Mouse (Mus musculus): ENCODE data around the gene Sept7. TPM values are rescaled to one million over a fixed set of nuclear protein-coding genes. Genes with fewer than 3 reads are reported as not detected.
"Not testable (repeated sequence)": the region's sequence is repeated elsewhere in the genome, so short reads cannot be mapped to it uniquely, and the experiment has no call there.

Sept7 gene
- total RNA-seq, 2 experiments from 2014 or later: 320 to 329 TPM

DNA sequence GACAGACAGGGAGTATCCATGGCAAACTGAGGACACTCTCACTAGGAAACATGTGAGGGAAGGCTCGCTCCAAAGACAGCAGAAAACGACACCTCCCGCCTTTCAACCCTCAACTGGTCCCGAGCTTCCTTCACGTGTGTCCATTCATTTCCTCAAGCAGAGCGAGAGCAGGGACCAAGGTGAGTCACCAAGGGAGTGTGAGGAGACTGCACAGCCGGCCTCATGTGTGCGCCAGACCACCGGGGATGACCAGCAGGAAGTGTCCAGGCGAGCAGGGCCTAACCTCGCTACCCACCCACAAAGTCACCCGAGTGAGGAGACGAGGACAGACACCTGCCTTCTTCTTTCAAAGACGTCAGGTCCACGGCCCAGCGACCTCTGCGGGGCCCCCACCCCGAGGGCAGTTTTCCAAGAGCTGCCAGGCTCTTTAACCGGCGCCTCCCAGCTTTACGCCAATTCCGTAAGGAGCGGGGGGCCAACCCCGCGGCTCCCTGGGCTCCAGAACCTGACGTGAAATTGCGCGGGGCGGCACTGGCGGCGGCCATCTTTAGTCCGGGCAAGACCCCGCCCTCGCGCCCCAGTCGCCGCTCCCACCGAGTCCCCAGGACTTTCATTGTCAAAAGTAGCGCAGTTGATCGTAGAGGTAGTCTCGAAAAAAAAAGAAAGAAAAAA, 492 bp upstream of the Sept7 start:
- intact Hi-C loops (cut with DNase I): loop anchor here (2.0 to 10.0 kb wide), 3 partner anchors 47 to 77 kb away; no protein-coding TSS in a partner anchor
- peak; percentile 90 to 94 for DNase-seq (ENCODE audit: extremely low spot score in 1 of 2, low spot score in 2 of 2)

DNA sequence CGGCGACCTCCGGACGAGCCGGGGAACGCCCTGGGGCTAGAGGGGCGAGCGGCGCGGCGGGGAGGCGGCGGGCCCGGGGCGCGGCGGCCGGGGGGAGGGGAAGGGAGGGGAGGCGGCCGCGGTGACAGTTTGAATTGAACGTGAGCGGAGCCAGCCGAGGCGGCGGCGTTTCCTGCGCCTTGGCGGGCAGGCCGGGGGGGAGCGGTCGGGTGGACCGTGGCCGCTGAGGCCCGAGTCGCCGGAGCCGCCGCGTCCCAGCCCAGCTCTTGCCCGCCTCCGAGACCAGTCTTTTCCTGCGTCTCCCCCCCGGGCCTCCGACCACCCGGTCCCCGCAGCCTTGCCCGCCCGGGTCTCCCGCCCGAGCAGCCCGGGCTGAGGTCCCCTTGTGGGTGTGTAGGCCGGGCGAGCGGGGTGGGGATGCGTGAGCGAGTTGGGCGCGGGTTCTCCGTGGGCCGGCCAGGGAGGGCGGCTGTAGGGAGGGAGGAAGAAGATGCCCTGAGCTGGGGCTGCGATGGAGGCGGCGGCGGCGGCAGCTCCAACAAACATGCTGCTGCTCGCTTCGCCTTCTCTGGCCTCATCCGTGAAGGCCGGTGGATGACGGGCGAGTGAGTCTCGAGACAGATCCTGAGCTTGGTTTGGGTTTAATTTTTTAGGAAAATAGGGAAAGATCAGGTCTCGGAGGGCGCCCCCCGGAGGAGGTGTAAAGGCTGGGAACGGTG, 679 bp downstream of the Sept7 start:
- intact Hi-C loops (cut with DNase I): loop anchor here (2.0 to 10.0 kb wide), 3 partner anchors 48 to 78 kb away; no protein-coding TSS in a partner anchor
- DNase-seq (ENCODE audit: extremely low spot score in 1 of 2, low spot score in 2 of 2): peak; percentile 27 to 81

DNA sequence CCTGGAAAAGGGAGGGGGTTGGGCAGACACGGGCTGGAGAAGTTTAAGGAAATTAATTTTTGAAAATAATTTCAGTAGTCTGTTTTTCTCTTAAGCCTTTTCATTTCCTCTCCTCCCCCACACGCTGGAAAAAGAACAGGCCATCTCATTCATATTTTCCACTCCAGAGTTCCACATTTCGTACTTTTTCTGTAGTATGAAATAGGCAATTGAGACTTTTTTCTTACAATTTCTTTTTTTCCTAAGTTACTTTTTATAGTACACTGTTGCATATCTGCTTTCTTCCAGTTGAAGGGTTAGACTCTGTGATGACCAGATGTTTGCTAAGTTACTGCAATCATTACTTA, 1.2 kb downstream of the Sept7 start:
- no peak for DNase-seq (ENCODE audit: extremely low spot score in 1 of 2, low spot score in 2 of 2)
- intact Hi-C loops (cut with DNase I): loop anchor here (2.0 to 10.0 kb wide), 3 partner anchors 49 to 79 kb away; no protein-coding TSS in a partner anchor

DNA sequence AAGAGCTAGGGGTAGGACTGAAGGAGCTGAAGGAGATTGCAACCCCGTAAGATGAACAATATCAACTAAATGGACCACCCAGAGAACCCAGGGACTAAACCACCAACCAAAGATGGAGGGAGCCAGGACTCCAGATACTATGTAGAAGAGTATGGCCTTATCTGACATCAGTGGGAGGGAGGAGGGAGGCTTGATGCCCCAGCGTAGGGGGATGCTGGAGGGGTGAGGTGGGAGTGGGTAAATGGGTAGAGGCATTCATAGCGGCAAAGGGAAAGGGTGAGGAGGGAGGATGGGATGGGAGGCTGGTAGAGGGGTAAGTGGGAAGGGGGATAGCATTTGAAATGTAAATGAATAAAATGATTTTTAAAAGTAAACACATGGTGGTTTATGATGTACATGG, 8.2 kb downstream of the Sept7 start:
- DNase-seq (ENCODE audit: extremely low spot score in 1 of 2, low spot score in 2 of 2): no peak
- intact Hi-C loops (cut with DNase I): no loop called here

DNA sequence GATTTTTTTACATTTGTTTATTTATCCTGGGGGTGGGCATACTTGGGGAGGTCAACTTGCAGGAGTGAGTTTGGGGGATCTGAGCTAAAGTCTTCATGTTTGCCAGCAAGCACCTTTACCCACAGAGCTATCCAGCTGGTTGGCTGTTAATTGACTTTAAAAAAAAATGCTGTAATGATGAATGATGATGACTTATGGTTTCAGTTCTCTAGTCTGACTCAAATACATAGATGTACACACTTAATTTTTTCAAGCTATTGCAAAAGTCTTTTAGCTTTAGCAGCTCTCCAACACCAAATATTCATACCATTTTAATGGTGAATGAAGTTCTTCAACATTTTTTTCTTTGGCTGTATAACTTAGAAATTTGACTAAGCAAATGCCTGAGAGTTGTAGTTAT, 8.7 kb downstream of the Sept7 start:
- intact Hi-C loops (cut with DNase I): no loop called here
- DNase-seq (ENCODE audit: extremely low spot score in 1 of 2, low spot score in 2 of 2): no peak

DNA sequence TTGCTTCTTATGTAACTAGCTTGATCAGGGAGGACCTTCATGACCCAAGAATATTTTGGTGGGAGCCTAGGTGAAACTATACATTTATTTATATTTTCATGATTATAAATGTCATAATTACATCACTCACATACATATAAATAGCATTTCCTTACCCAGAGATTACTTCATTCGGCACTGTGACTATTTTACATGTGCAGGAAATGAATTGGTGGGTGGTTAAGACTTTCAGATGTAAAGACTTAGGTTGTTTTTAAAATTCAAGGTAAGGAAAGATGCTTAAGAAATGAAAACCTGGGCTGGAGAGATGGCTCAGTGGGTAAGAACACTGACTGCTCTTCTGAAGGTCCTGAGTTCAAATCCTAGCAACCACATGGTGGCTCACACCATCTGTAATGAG, 9.8 kb downstream of the Sept7 start:
- intact Hi-C loops (cut with DNase I): no loop called here
- no peak for DNase-seq (ENCODE audit: extremely low spot score in 1 of 2, low spot score in 2 of 2)

DNA sequence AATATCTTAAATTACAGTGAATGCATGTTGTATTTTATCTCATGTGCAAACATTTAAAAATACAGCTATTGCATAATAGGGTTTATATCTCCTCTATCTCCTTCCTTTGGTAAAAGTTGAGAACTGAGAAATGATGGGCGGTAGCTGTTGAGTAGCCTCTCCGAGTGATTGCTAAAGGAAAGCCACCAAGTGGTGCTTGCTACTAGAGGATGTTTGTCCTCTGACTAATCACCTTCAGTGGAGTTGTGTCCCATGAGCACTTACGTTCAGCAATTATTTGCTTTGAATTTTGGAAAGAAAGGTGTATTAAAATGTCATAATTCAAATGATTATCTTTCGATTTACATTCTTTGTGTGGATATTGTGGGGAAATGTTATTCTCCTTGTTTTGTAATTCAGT, 13.6 kb downstream of the Sept7 start:
- intact Hi-C loops (cut with DNase I): no loop called here
- no peak for DNase-seq (ENCODE audit: extremely low spot score in 1 of 2, low spot score in 2 of 2)

DNA sequence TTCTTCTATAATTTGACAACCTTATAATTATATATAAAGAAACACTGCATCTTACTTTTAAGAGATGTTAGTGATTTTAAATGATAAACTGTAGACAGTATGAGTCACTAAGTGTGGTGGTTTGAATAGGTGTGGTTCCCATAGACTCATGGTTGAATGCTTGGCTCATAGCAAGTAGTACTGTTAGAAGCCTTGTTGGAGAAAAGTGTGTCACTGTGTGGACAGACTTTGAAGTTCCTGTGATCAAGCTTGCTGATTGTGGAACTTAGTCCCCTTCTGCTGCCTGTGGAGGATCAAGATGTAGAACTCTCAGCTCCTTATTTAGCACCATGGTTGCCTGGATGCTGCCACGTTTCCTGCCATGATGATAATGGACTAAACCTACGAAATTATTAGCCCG, 14.9 kb downstream of the Sept7 start:
- DNase-seq (ENCODE audit: extremely low spot score in 1 of 2, low spot score in 2 of 2): no peak
- intact Hi-C loops (cut with DNase I): no loop called here

DNA sequence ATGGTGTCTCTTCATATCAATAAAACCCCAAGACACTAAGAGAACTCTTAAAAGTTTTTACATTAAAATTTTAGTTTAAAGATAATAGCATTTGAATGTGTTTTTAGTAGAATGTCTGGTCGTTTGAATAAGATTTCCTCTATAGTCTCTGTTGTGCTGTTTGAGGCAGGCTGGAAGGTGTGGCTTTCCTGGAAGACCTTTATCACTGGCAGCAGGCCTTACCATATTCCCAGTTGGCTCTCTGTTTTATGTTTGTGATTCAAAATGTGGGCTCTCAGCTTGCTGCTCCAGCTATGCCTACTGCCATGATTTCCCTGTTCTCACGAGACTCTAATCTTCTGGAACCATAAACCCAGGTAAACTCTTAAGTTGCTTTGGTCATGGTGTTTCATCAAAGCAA, 15.3 kb downstream of the Sept7 start:
- DNase-seq (ENCODE audit: extremely low spot score in 1 of 2, low spot score in 2 of 2): no peak
- intact Hi-C loops (cut with DNase I): no loop called here

DNA sequence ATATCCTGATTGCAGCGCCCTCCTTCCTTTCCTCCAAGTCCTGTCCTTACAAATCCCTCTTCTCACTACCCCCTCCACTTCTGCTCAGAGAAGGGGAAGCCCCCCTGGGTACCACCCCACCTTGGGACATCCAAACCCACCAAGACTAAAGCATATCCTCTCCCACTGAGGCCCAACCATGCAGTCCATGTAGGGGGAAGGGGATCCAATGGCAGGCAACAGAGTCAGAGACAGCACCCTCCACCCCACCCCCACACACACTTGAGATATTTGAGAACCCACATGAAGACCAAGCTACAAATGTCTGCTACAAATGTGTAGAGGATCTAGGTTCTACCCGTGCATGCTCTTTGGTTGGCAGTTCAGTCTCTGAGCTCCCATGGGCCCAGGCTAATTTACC, 19.7 kb downstream of the Sept7 start:
- intact Hi-C loops (cut with DNase I): no loop called here
- no peak for DNase-seq (ENCODE audit: extremely low spot score in 1 of 2, low spot score in 2 of 2)

DNA sequence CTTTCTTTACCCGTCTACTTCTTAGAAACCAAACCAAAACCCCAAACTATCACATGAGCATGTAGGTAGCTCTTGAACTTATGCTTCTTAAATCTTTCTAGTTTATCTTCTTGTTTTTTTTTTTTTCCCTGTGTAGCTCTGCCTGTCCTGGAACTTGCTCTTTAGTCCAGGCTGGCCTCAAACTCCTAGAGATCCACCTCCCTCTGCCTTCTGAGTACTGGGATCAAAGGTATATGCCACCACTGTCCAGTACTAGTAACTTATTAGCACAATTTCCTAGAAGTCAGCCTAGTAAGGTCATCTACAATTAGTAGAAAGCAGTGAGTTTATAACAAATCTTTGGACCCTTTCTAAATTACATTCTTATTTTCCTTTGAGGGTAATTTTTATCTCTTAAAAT, 37.6 kb downstream of the Sept7 start:
- intact Hi-C loops (cut with DNase I): no loop called here
- DNase-seq (ENCODE audit: extremely low spot score in 1 of 2, low spot score in 2 of 2): no peak

DNA sequence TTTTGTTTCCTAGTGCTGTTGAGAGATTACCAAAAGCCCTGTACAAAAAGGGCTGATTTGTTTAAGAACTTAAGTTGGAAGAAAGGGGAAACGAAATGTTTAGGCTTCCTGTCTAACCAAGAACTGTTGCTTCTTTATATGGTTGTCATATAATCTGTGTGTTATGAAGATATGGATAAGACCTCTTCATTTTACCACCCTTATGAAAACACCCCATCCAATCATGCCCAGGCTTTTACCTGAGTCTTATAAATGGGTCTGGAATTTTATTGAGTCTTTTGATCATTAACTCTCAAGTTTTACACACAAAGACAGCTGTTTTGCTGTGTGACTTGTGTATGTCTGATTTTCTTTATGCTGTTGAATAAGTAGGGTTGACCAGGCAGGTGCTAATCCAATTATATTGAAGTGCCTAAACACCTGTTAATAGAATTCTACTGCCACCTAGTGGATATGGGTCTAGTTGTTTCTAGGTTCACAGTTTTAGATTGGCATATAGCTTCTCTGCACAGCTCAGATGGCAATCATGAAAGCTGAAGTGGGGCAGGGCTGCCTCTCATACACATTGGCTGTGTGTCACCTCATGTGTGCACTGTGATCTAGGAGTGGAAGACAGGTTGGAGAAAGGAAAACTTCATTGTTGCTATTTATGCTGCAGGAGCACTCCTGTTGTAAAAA, 57.4 kb downstream of the Sept7 start:
- intact Hi-C loops (cut with DNase I): loop anchor here (5.0 to 10.0 kb wide), 3 partner anchors 55 to 1465 kb away; partner anchors contain the start of gene Sept7
- no peak for DNase-seq (ENCODE audit: extremely low spot score in 1 of 2, low spot score in 2 of 2)

DNA sequence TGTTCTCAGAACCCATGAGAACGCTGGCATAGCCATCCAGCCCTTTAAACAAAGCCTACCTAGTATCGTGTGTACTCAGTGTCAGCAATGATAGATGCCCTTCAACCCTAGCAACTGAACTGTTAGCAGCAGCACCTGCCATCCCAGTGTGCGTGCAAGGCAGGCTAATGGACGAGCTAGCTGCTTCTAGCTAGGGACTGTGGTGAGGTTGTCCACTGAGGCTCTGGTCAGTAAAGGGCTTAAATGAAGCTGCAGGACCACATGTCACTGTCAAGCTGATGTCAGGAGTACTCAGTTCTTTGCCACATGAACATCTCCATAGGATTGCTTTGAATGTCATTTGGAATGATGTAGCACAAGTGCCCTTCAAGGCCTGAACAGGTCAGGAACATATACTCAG, 62.1 kb downstream of the Sept7 start:
- intact Hi-C loops (cut with DNase I): loop anchor here (10.0 kb wide), 1 partner anchor 1460 kb away; no protein-coding TSS in a partner anchor
- no peak for DNase-seq (ENCODE audit: extremely low spot score in 1 of 2, low spot score in 2 of 2)

DNA sequence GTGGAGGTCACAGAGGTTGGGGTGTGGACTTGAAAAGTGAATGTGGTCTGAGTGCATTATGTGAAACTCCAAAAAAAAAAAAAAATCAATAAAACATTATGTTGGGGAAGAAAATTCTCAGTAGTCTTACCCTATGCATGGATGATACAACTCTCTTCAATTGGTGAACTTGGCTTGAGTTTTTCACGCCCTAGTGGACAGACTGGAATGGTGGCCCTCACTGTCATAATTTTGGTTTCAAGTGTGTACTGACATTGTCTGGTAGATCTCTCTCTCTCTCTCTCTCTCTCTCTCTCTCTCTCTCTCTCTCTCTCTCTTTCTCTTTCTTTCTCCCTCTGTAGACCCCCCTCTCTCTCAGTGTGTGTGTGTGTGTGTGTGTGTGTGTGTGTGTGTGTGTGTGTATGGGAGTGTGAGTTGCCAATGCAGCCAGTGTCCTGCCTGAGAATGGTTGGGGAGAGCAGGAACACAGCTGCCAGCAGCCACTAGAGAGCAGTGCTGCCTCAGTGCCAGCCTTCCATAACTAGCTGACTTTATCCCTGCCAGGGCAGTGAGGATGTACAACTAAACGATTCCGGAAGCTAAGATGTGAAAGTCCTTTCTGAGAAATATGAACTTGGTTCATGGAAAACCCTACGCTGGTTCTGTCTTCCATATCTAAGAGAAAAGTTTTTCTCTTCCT, 65.7 kb downstream of the Sept7 start:
- intact Hi-C loops (cut with DNase I): loop anchor here (1.0 to 10.0 kb wide), 3 partner anchors 164 to 1457 kb away; partner anchors contain the start of gene Eepd1
- peak; percentile 65 to 70 for DNase-seq (ENCODE audit: extremely low spot score in 1 of 2, low spot score in 2 of 2)

DNA sequence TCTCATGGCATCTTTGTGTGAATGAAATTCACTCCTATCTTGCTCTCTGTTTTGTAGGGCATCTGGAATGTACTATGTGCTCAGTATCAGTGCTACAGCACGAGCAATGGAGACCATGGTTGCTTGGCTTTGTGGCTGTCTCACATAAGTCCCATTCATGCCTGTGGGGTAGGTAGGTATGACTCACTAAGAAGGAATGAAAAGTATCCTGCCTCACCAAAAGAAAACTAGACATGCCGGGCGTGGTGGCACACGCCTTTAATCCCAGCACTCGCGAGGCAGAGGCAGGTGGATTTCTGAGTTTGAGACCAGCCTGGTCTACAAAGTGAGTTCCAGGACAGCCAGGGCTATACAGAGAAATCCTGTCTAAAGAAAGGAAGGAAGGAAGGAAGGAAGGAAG, 67.4 kb downstream of the Sept7 start:
- not testable (repeated sequence) for DNase-seq (ENCODE audit: extremely low spot score in 1 of 2, low spot score in 2 of 2)
- intact Hi-C loops (cut with DNase I): loop anchor here (5.0 to 10.0 kb wide), 2 partner anchors 163 to 1455 kb away; partner anchors contain the start of gene Eepd1

DNA sequence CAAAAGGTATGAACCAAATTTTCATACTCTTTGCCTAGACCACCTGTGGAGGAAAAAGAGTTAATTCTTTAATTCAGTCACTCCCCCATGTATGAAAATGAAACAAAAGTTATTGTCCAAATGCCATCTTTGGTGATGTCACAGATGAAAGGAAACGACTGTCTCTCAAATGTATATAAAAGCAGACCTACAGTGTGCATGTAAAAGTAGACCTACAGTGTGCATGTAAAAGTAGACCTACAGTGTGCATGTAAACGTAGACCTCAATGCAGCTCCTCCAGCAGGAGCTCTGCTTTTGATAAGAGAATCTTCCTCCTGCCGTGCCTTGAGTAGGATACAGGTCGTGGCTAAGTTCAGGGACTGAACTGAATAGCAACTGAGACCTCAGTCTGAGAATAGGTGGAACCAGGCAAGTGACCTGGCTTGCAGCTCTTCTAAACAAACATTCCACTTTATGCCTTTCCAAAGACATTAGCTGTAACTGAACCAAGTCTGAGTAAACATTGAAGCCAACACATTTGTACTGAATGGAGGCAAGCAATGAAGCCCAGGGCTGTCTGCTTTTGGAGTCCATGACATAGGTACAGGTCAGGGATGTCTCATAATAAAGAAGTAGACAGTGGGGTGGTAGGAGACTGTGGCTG, 75.6 kb downstream of the Sept7 start:
- DNase-seq (ENCODE audit: extremely low spot score in 1 of 2, low spot score in 2 of 2): no peak
- intact Hi-C loops (cut with DNase I): no loop called here

DNA sequence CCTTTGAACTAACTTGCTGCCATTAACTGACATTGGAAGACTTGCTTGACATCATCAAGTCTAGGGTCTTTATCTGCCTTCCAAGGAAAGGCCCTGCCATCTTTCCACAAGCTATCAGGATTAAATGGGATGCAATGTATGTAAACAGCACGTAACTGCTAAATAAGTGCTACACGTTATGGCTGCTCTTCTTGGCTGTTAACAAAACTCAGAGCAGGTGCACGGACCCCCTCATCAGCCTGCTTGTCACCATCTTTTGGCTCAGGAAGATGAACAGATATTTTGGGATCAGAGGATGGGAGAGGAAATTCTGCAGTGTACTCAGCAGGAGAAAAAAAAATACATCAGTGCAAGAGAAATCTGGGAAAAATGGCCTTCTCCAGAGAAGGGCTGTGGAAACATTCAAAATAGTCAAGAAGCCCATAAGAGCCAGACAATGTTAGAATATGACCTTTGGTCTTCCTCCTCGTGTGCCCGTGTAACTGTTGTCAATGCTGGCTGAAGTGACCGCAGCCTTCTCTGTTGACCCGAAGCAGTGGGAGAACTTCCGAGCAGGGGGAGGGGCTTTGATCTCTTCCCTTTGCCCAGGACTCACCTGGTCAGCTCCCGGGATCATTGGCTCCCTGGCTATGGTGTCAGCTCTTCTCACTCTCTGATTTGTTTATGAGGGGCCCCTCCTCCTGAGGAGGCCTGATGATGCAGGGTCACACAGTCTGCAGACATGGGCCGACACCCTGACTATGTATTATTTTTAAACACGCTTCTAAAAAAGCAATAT, 76.9 kb downstream of the Sept7 start:
- intact Hi-C loops (cut with DNase I): no loop called here
- DNase-seq (ENCODE audit: extremely low spot score in 1 of 2, low spot score in 2 of 2): no peak

Measured in left cerebral cortex, postnatal 10 days (tissue).